Mouse (Mus musculus) midbrain, embryonic 11.5 days (tissue): ENCODE results near the gene Cd8b1. TPM values are rescaled to one million over a fixed set of nuclear protein-coding genes. Genes with fewer than 3 reads are reported as not detected.

Experiments
- ATAC-seq: fragments of 200-750 bp; cut with Nextera tagmentation; 2 replicates; pipeline ENCODE4 v1.8.0; 2017; ENCODE audit warnings: moderate TSS enrichment, moderate library complexity; ENCODE audit not compliant: low FRiP score
- DNase-seq: peaks from one replicate; pipeline ENCODE4 v3.0.0; 2015; ENCODE audit warnings: low spot score; ENCODE audit errors: missing footprints
- H3K27ac ChIP-seq: fragments of 300-500 bp; sonication (generic); 2 replicates; pipeline ENCODE4 v1.5.1; 2014; ENCODE audit warnings: low read depth, low read length
- H3K27me3 ChIP-seq: fragments of 300-500 bp; sonication (generic); 2 replicates; pipeline ENCODE4 v1.6.1; 2014; ENCODE audit warnings: mild to moderate bottlenecking, low read length, moderate library complexity, mixed read lengths; ENCODE audit not compliant: control insufficient read depth, insufficient read depth
- H3K36me3 ChIP-seq: fragments of 300-500 bp; sonication (generic); 2 replicates; pipeline ENCODE4 v1.6.1; 2014; ENCODE audit warnings: mild to moderate bottlenecking, low read length, moderate library complexity, mixed read lengths; ENCODE audit not compliant: control insufficient read depth, insufficient read depth
- H3K4me1 ChIP-seq: fragments of 300-500 bp; sonication (generic); 2 replicates; pipeline ENCODE4 v1.6.1; 2014; ENCODE audit warnings: low read length; ENCODE audit not compliant: control insufficient read depth, insufficient read depth
- H3K4me2 ChIP-seq: fragments of 300-500 bp; sonication (generic); 2 replicates; pipeline ENCODE4 v1.6.1; 2014; ENCODE audit warnings: mild to moderate bottlenecking, moderate library complexity
- H3K4me3 ChIP-seq: fragments of 300-500 bp; sonication (generic); 2 replicates; pipeline ENCODE4 v1.5.1; 2014; ENCODE audit warnings: low read depth, low read length
- H3K9ac ChIP-seq: fragments of 300-500 bp; sonication (generic); 2 replicates; pipeline ENCODE4 v1.6.1; 2014; ENCODE audit warnings: low read length
- H3K9me3 ChIP-seq: fragments of 300-500 bp; sonication (generic); 2 replicates; pipeline ENCODE4 v1.6.1; 2016; ENCODE audit warnings: low read length; ENCODE audit not compliant: control insufficient read depth
- WGBS: fragments of 180-500 bp; shearing (Covaris S2); extraction: QIAGEN DNeasy Blood & Tissue Kit; methylation state at CpG from one replicate; pipeline ENCODE4 v1.1.7; 2014; 5-methylcytosine and 5-hydroxymethylcytosine counted together
- polyA plus RNA-seq: library from polyadenylated mRNA; unstranded; fragments of >200 nt; fragmentation: Nextera tagmentation; extraction: Ambion mirVana; gene quantifications from 2 replicates; pipeline ENCODE4 v1.2.1, GENCODE M21; 2014

Gene Cd8b1
- polyA plus RNA-seq, 1 experiment from 2014 or later, result not detected

GRCm38 (mm10) chr6:71337666-71338065 is 15.1 kb downstream of the Cd8b1 start:
- no peaks in the 10 kb centered on the region for H3K4me1 ChIP-seq
- H3K9ac ChIP-seq, result no peak overlapping the region
- no peaks in the 10 kb centered on the region for H3K9me3 ChIP-seq
- no peak overlapping the region for H3K4me2 ChIP-seq
- WGBS, result 96% methylated on average over 8 of the region's 8 CpGs
- DNase-seq (no peak), ATAC-seq (no peak)
- no peaks in the 10 kb centered on the region for H3K27me3 ChIP-seq
- H3K27ac ChIP-seq, result no peak overlapping the region
- no peaks in the 10 kb centered on the region for H3K36me3 ChIP-seq
- no peak overlapping the region for H3K4me3 ChIP-seq

- 82% methylated on average over 3 of the region's 3 CpGs for WGBS
- H3K4me3 ChIP-seq, result no peak overlapping the region
- H3K9me3 ChIP-seq, result no peaks in the 10 kb centered on the region
Observed at GRCm38 (mm10) chr6:71338941-71339340, 16.4 kb downstream of the Cd8b1 start.

GRCm38 (mm10) chr6:71339351-71339750 is 16.8 kb downstream of the Cd8b1 start:
- Histone ChIP-seq H3K9ac (no peak overlapping the region), H3K36me3 (no peaks in the 10 kb centered on the region), H3K27me3 (no peaks in the 10 kb centered on the region), H3K4me2 (no peak overlapping the region), H3K4me1 (no peaks in the 10 kb centered on the region), H3K9me3 (no peaks in the 10 kb centered on the region), H3K4me3 (no peak overlapping the region), H3K27ac (no peak overlapping the region)
- no peak for DNase-seq
- WGBS, result 88% methylated on average over 4 of the region's 4 CpGs
- ATAC-seq, result no peak

More at GRCm38 (mm10) chr6:71338941-71339340, 16.4 kb downstream of the Cd8b1 start:
- Histone ChIP-seq H3K36me3 (no peaks in the 10 kb centered on the region), H3K9ac (no peak overlapping the region), H3K4me2 (no peak overlapping the region), H3K4me1 (no peaks in the 10 kb centered on the region), H3K27ac (no peak overlapping the region), H3K27me3 (no peaks in the 10 kb centered on the region)
- ATAC-seq (no peak), DNase-seq (no peak)

GRCm38 (mm10) chr6:71341179-71341578 is 18.6 kb downstream of the Cd8b1 start:
- Histone ChIP-seq H3K9me3 (no peaks in the 10 kb centered on the region), H3K4me3 (no peak overlapping the region), H3K27me3 (no peaks in the 10 kb centered on the region), H3K27ac (no peak overlapping the region), H3K4me2 (no peak overlapping the region), H3K9ac (no peak overlapping the region), H3K36me3 (no peaks in the 10 kb centered on the region), H3K4me1 (no peaks in the 10 kb centered on the region)
- DNase-seq, result no peak
- WGBS, result 89% methylated on average over 9 of the region's 9 CpGs
- no peak for ATAC-seq

GRCm38 (mm10) chr6:71348006-71348405 is 25.4 kb downstream of the Cd8b1 start:
- H3K27ac ChIP-seq, result no peak overlapping the region
- H3K4me1 ChIP-seq, result no peaks in the 10 kb centered on the region
- ATAC-seq, result no peak
- no peaks in the 10 kb centered on the region for H3K9me3 ChIP-seq
- no peak overlapping the region for H3K4me2 ChIP-seq
- no peaks in the 10 kb centered on the region for H3K36me3 ChIP-seq
- no peaks in the 10 kb centered on the region for H3K27me3 ChIP-seq
- H3K4me3 ChIP-seq, result no peak overlapping the region
- H3K9ac ChIP-seq, result no peak overlapping the region
- DNase-seq, result no peak
- 93% methylated on average over 9 of the region's 9 CpGs for WGBS

GRCm38 (mm10) chr6:71351201-71351600 is 28.6 kb downstream of the Cd8b1 start:
- ATAC-seq (no peak), DNase-seq (no peak)
- 93% methylated on average over 3 of the region's 3 CpGs for WGBS
- no peak overlapping the region for H3K27ac ChIP-seq
- no peaks in the 10 kb centered on the region for H3K4me1 ChIP-seq
- H3K27me3 ChIP-seq, result no peaks in the 10 kb centered on the region
- H3K4me2 ChIP-seq, result no peak overlapping the region
- no peaks in the 10 kb centered on the region for H3K9me3 ChIP-seq
- H3K4me3 ChIP-seq, result no peak overlapping the region
- no peaks in the 10 kb centered on the region for H3K36me3 ChIP-seq
- H3K9ac ChIP-seq, result no peak overlapping the region

- ATAC-seq (no peak), DNase-seq (no peak)
- H3K9ac ChIP-seq, result no peak overlapping the region
- no peak overlapping the region for H3K4me2 ChIP-seq
- H3K36me3 ChIP-seq, result no peaks in the 10 kb centered on the region
- H3K4me3 ChIP-seq, result no peak overlapping the region
- H3K27ac ChIP-seq, result no peak overlapping the region
- no peaks in the 10 kb centered on the region for H3K4me1 ChIP-seq
- H3K9me3 ChIP-seq, result no peaks in the 10 kb centered on the region
- H3K27me3 ChIP-seq, result no peaks in the 10 kb centered on the region
- 92% methylated on average over 6 of the region's 6 CpGs for WGBS
Observed at GRCm38 (mm10) chr6:71352201-71352600, 29.6 kb downstream of the Cd8b1 start.

- Histone ChIP-seq H3K9me3 (no peaks in the 10 kb centered on the region), H3K36me3 (no peaks in the 10 kb centered on the region), H3K27me3 (no peaks in the 10 kb centered on the region), H3K4me1 (no peaks in the 10 kb centered on the region), H3K4me3 (no peak overlapping the region), H3K27ac (no peak overlapping the region), H3K9ac (no peak overlapping the region), H3K4me2 (no peak overlapping the region)
- no peak for DNase-seq
- WGBS, result 79% methylated on average over 10 of the region's 10 CpGs
- ATAC-seq, result no peak
Observed at GRCm38 (mm10) chr6:71352866-71353427, 30.4 kb downstream of the Cd8b1 start.

GRCm38 (mm10) chr6:71353722-71354121 is 31.1 kb downstream of the Cd8b1 start:
- Histone ChIP-seq H3K4me1 (no peaks in the 10 kb centered on the region), H3K27ac (no peak overlapping the region), H3K9ac (no peak overlapping the region), H3K4me2 (no peak overlapping the region), H3K36me3 (no peaks in the 10 kb centered on the region), H3K27me3 (no peaks in the 10 kb centered on the region), H3K9me3 (no peaks in the 10 kb centered on the region), H3K4me3 (no peak overlapping the region)
- DNase-seq (no peak), ATAC-seq (no peak)
- WGBS, result 76% methylated on average over 2 of the region's 2 CpGs
